Mouse (Mus musculus) erythroblast, embryonic 14.5 days (primary cell): Measurements from ENCODE around the gene Tenm2.

Experiments
- GATA1 ChIP-seq: IDR thresholded peaks from 2 replicates; pipeline ENCODE4 v1.6.1; 2012; ENCODE audit warnings: low read length, inconsistent platforms, mixed read lengths
- TAL1 ChIP-seq: IDR thresholded peaks from 3 replicates; pipeline ENCODE4 v1.6.1; 2012; ENCODE audit warnings: low read length, inconsistent platforms, mixed read lengths

GRCm38 (mm10) chr11:36436251-36436650 lies 799.5 kb downstream of the Tenm2 start:
- TF ChIP-seq TAL1 (no peak), GATA1 (no peak)
